In genomic region chr12:107978063-107978462, GRCm38 (mm10) we compare ENCODE assay signal across 9 mouse cellular contexts. TPM values are rescaled to one million over a fixed set of nuclear protein-coding genes. Genes with fewer than 3 reads are reported as not detected.
DNase-seq lines count a peak whose midpoint lies in the region; ATAC-seq and TF ChIP-seq lines count a peak whose summit lies in the region.
"Had no signal": no experiment of that assay in that cellular context is flagged by ENCODE, and none has a peak within 500 bp of the region (broad histone marks: within the 10 kb centered on the region; RNA-seq: fewer than 3 reads in every experiment).

No protein-coding gene starts in this region.

- no peak for TF ChIP-seq POLR2A in limb, embryonic 14.5 days (IDR thresholded peaks at IDR 0.05; ENCODE audit: borderline replicate concordance, extremely low read depth, insufficient read depth, insufficient read length)

- ATAC-seq in kidney, embryonic 16.5 days (ENCODE audit: low FRiP score, low TSS enrichment): no peak
- no peak for ATAC-seq in forebrain, embryonic 12.5 days (ENCODE audit: low FRiP score)
- ATAC-seq in limb, embryonic 14.5 days (ENCODE audit: low FRiP score, low read depth): no peak
- ATAC-seq in erythroid progenitor cell, adult 5-6 weeks (replicated peaks; ENCODE audit: low FRiP score, poor library complexity, severe bottlenecking): no peak

- no peak for DNase-seq in kidney, postnatal 10 days
- DNase-seq in limb, embryonic 14.5 days (ENCODE audit: low spot score): no peak
- peak; percentile 39 to 43 for DNase-seq in thymus, postnatal 10 days (ENCODE audit: low spot score in 2 of 2)
- DNase-seq in frontal cortex, postnatal 36 days (ENCODE audit: low spot score in 2 of 2): no peak
- no peak for DNase-seq in kidney, adult 9 months
- DNase-seq: adrenal gland, postnatal 36 days had no signal

- H3K4me3 ChIP-seq in kidney, embryonic 16.5 days (ENCODE audit: low read length): no peak overlapping the region
- peak overlapping the region; percentile 24 for H3K4me3 ChIP-seq in forebrain, embryonic 12.5 days (replicated peaks)
- H3K4me3 ChIP-seq in limb, embryonic 14.5 days (replicated peaks; ENCODE audit: low read length): no peak overlapping the region

- no peaks in the 10 kb centered on the region; the same call in 1 of the 2 replicates for H3K27me3 ChIP-seq in kidney, embryonic 16.5 days (ENCODE audit: insufficient read depth, low read length)
- H3K27me3 ChIP-seq in forebrain, embryonic 12.5 days: peaks cover 3% of the 10 kb centered on the region; the same call in 1 of the 2 replicates
- no peaks in the 10 kb centered on the region for H3K27me3 ChIP-seq in limb, embryonic 14.5 days (ENCODE audit: control insufficient read depth, insufficient read depth, low read length)

- peak overlapping the region; percentile 54; the same call in 1 of the 2 replicates for H3K27ac ChIP-seq in kidney, embryonic 16.5 days (ENCODE audit: low read length)
- H3K27ac ChIP-seq in forebrain, embryonic 12.5 days: peak overlapping the region; percentile 65
- H3K27ac ChIP-seq in limb, embryonic 14.5 days (replicated peaks; ENCODE audit: low read depth, low read length): no peak overlapping the region

- H3K4me2 ChIP-seq in kidney, embryonic 16.5 days (replicated peaks; ENCODE audit: low read depth, low read length): peak overlapping the region; percentile 39
- peak overlapping the region; percentile 67 for H3K4me2 ChIP-seq in forebrain, embryonic 12.5 days
- H3K4me2 ChIP-seq in limb, embryonic 14.5 days (replicated peaks; ENCODE audit: low read depth, low read length, severe bottlenecking): peak overlapping the region; percentile 13; the same call in 1 of the 2 replicates

- WGBS in kidney, embryonic 16.5 days: 17% methylated on average over 14 of the region's 14 CpGs
- WGBS in forebrain, embryonic 12.5 days: 5% methylated on average over 14 of the region's 14 CpGs
- WGBS in limb, embryonic 14.5 days: 14% methylated on average over 14 of the region's 14 CpGs

- no peaks in the 10 kb centered on the region for H3K9me3 ChIP-seq in kidney, embryonic 16.5 days (ENCODE audit: low read length)
- H3K9me3 ChIP-seq in forebrain, embryonic 12.5 days: no peaks in the 10 kb centered on the region
- H3K9me3 ChIP-seq in limb, embryonic 14.5 days (ENCODE audit: control insufficient read depth, low read length): no peaks in the 10 kb centered on the region

- H3K9ac ChIP-seq in kidney, embryonic 16.5 days (replicated peaks; ENCODE audit: low read length): peak overlapping the region; percentile 15; the same call in 1 of the 2 replicates
- peak overlapping the region; percentile 44 for H3K9ac ChIP-seq in forebrain, embryonic 12.5 days
- H3K9ac ChIP-seq in limb, embryonic 14.5 days (ENCODE audit: low read depth, low read length, severe bottlenecking): no peak overlapping the region

- H3K4me1 ChIP-seq in kidney, embryonic 16.5 days (ENCODE audit: insufficient read depth, low read length): peaks cover 71% of the 10 kb centered on the region
- H3K4me1 ChIP-seq in forebrain, embryonic 12.5 days: peaks cover 97% of the 10 kb centered on the region
- H3K4me1 ChIP-seq in limb, embryonic 14.5 days (ENCODE audit: control insufficient read depth, insufficient read depth, low read length): peaks cover 66% of the 10 kb centered on the region

- H3K36me3 ChIP-seq in kidney, embryonic 16.5 days (ENCODE audit: insufficient read depth, low read length): no peaks in the 10 kb centered on the region
- no peaks in the 10 kb centered on the region for H3K36me3 ChIP-seq in forebrain, embryonic 12.5 days (replicated peaks)
- H3K36me3 ChIP-seq in limb, embryonic 14.5 days (ENCODE audit: control insufficient read depth, insufficient read depth, low read length): no peaks in the 10 kb centered on the region

RNA-seq across cellular contexts. Expression of gene Bcl11b, which starts 25.3 kb away (rescaled TPM):
- polyA plus RNA-seq in kidney, embryonic 16.5 days (2015; fragmentation: Nextera tagmentation; extraction: Ambion mirVana): 2.6 TPM in 2 replicates
- polyA plus RNA-seq in forebrain, embryonic 12.5 days (2016; fragmentation: Nextera tagmentation; extraction: Ambion mirVana): 46.0 and 54.4 TPM in 2 replicates
- 16.0 and 20.1 TPM in 2 replicates for polyA plus RNA-seq in limb, embryonic 14.5 days (2012; rRNA removed)
- 26.4 and 26.7 TPM in 2 replicates for polyA plus RNA-seq in limb, embryonic 14.5 days (2014; fragmentation: Nextera tagmentation; extraction: Ambion mirVana)
- 0.72 and 1.3 TPM in 2 replicates for total RNA-seq in erythroid progenitor cell, adult 5-6 weeks (2015; ENCODE audit: low replicate concordance)
- total RNA-seq in erythroid progenitor cell, adult 5-6 weeks (2017; ENCODE audit: low replicate concordance): 0.38 and 1.3 TPM in 2 replicates

Comparison
In these comparisons a context has a peak if more than half of its experiments do, and no peak if none do; other contexts are left out.
1. H3K4me2 ChIP-seq: peak in every context shown above with its lines; median percentile 67 in forebrain, embryonic 12.5 days; 39 in kidney, embryonic 16.5 days; 13 in limb, embryonic 14.5 days.
2. DNase-seq: peak in thymus, postnatal 10 days (2 of 2); none in kidney, postnatal 10 days (single experiment), limb, embryonic 14.5 days (single experiment), frontal cortex, postnatal 36 days (0 of 2) and kidney, adult 9 months (single experiment).